ENCODE assay signal across 8 mouse cellular contexts in the genomic region with DNA sequence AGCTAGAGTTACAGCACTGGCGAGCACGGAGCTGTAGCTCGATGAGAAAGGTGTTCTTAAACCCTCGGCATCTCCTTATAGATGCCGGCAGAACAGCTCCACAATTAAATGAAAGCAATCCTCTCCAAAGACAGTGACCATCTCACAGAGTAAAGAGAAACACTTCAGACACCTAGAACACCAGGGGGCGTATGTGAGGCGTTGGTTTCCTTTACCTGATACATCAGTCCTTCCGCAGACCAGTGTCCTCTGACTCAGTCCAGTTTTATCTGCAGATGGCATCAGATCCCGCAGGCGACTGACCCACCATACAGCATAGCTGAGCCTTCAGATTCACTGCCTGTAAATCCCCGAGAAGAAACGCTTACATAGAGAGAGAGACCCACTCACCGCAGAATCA. TPM values are rescaled to one million over a fixed set of nuclear protein-coding genes. Genes with fewer than 3 reads are reported as not detected.
A peak's percentile ranks its signal among the peaks of the same experiment; 100 is the strongest.
DNase-seq lines count a peak whose midpoint lies in the region; ATAC-seq and TF ChIP-seq lines count a peak whose summit lies in the region.

No protein-coding gene starts in this region.

- H3K36me3 ChIP-seq in intestine, embryonic 14.5 days (ENCODE audit: control insufficient read depth, insufficient read depth, low read length), result no peaks in the 10 kb centered on the region
- H3K36me3 ChIP-seq in intestine, embryonic 16.5 days (ENCODE audit: control insufficient read depth, insufficient read depth, low read length), result no peaks in the 10 kb centered on the region
- no peaks in the 10 kb centered on the region for H3K36me3 ChIP-seq in forebrain, embryonic 15.5 days
- H3K36me3 ChIP-seq in liver, postnatal 0 days (replicated peaks; ENCODE audit: insufficient read depth, low read length), result no peaks in the 10 kb centered on the region

- no peak for TF ChIP-seq EP300 in liver, postnatal 0 days (IDR thresholded peaks at IDR 0.05; ENCODE audit: low read depth)

- no peak overlapping the region for H3K9ac ChIP-seq in intestine, embryonic 14.5 days (ENCODE audit: low read length)
- no peak overlapping the region for H3K9ac ChIP-seq in intestine, embryonic 16.5 days (ENCODE audit: low read depth, low read length)
- 0 out of 2 replicates have a peak overlapping the region, but pooled peaks have one; percentile 3 for H3K9ac ChIP-seq in forebrain, embryonic 15.5 days (replicated peaks)
- H3K9ac ChIP-seq in liver, postnatal 0 days (replicated peaks), result no peak overlapping the region

- no peaks in the 10 kb centered on the region for H3K27me3 ChIP-seq in intestine, embryonic 14.5 days (replicated peaks; ENCODE audit: control insufficient read depth, insufficient read depth, low read length)
- no peaks in the 10 kb centered on the region for H3K27me3 ChIP-seq in intestine, embryonic 16.5 days (replicated peaks; ENCODE audit: control insufficient read depth, insufficient read depth, low read length)
- H3K27me3 ChIP-seq in forebrain, embryonic 15.5 days, result no peaks in the 10 kb centered on the region
- H3K27me3 ChIP-seq in liver, postnatal 0 days (ENCODE audit: insufficient read depth, low read length), result peaks cover 18% of the 10 kb centered on the region; the same call in 1 of the 2 replicates

- ATAC-seq in intestine, embryonic 14.5 days (replicated peaks; ENCODE audit: low FRiP score, low TSS enrichment, low read depth), result no peak
- ATAC-seq in intestine, embryonic 16.5 days, result no peak
- no peak for ATAC-seq in forebrain, embryonic 15.5 days (replicated peaks)
- ATAC-seq in liver, postnatal 0 days, result peak; percentile 15; the same call in 1 of the 2 replicates
- ATAC-seq in neutrophil, adult 5-6 weeks (ENCODE audit: extremely low read depth, insufficient number of reproducible peaks, low FRiP score, poor library complexity, severe bottlenecking), result peak; percentile 60; the same call in 1 of the 2 replicates

- WGBS in intestine, embryonic 14.5 days, result 16% methylated on average over 13 of the region's 13 CpGs
- 18% methylated on average over 13 of the region's 13 CpGs for WGBS in intestine, embryonic 16.5 days
- 22% methylated on average over 13 of the region's 13 CpGs for WGBS in forebrain, embryonic 15.5 days
- WGBS in liver, postnatal 0 days (ENCODE audit: insufficient replicate concordance), result 12% methylated on average over 13 of the region's 13 CpGs

- H3K27ac ChIP-seq in intestine, embryonic 14.5 days (ENCODE audit: low read depth), result no peak overlapping the region
- H3K27ac ChIP-seq in intestine, embryonic 16.5 days (ENCODE audit: low read length), result no peak overlapping the region
- no peak overlapping the region for H3K27ac ChIP-seq in forebrain, embryonic 15.5 days (replicated peaks)
- no peak overlapping the region for H3K27ac ChIP-seq in liver, postnatal 0 days (ENCODE audit: low read depth)

- H3K4me1 ChIP-seq in intestine, embryonic 14.5 days (replicated peaks; ENCODE audit: control insufficient read depth, insufficient read depth, low read length), result no peaks in the 10 kb centered on the region; the same call in 1 of the 2 replicates
- H3K4me1 ChIP-seq in intestine, embryonic 16.5 days (ENCODE audit: control insufficient read depth, insufficient read depth, low read length), result no peaks in the 10 kb centered on the region
- peaks cover 21% of the 10 kb centered on the region for H3K4me1 ChIP-seq in forebrain, embryonic 15.5 days
- H3K4me1 ChIP-seq in liver, postnatal 0 days (ENCODE audit: insufficient read depth), result no peaks in the 10 kb centered on the region

- no peak overlapping the region for H3K4me2 ChIP-seq in intestine, embryonic 14.5 days (ENCODE audit: low read length)
- H3K4me2 ChIP-seq in intestine, embryonic 16.5 days (ENCODE audit: low read depth, low read length), result no peak overlapping the region
- no peak overlapping the region for H3K4me2 ChIP-seq in forebrain, embryonic 15.5 days (replicated peaks)
- no peak overlapping the region for H3K4me2 ChIP-seq in liver, postnatal 0 days (ENCODE audit: low read depth, low read length)

- no peak overlapping the region for H3K4me3 ChIP-seq in intestine, embryonic 14.5 days (ENCODE audit: low read depth, low read length)
- no peak overlapping the region for H3K4me3 ChIP-seq in intestine, embryonic 16.5 days (ENCODE audit: low read length)
- no peak overlapping the region for H3K4me3 ChIP-seq in forebrain, embryonic 15.5 days
- no peak overlapping the region for H3K4me3 ChIP-seq in liver, postnatal 0 days (ENCODE audit: low read depth, low read length)

- peak; percentile 91 for DNase-seq in intestine, embryonic 14.5 days (ENCODE audit: low spot score)
- peak; percentile 59 for DNase-seq in c-Kit-positive CD71-positive TER-119-negative erythroid progenitor cells, embryonic 14.5 days (ENCODE audit: low read depth)
- peak; percentile 73 to 90 for DNase-seq in kidney, postnatal 25 days
- peak; percentile 80 for DNase-seq in liver, postnatal 0 days
- DNase-seq in thymus, postnatal 10 days (ENCODE audit: low spot score in 2 of 2), result peak; percentile 25 to 82

- peak; percentile 84 for TF ChIP-seq CTCF in liver, postnatal 0 days (IDR thresholded peaks at IDR 0.05; ENCODE audit: low read depth)

- H3K9me3 ChIP-seq in intestine, embryonic 14.5 days (ENCODE audit: control insufficient read depth, low read length), result no peaks in the 10 kb centered on the region
- no peaks in the 10 kb centered on the region for H3K9me3 ChIP-seq in intestine, embryonic 16.5 days (ENCODE audit: control insufficient read depth, low read length)
- H3K9me3 ChIP-seq in forebrain, embryonic 15.5 days, result no peaks in the 10 kb centered on the region
- no peaks in the 10 kb centered on the region for H3K9me3 ChIP-seq in liver, postnatal 0 days (ENCODE audit: low read length)

RNA-seq across cellular contexts. Expression of a gene that starts 32.7 kb away (rescaled TPM):
- 0.01 TPM in 1 of 2 replicates, not detected in the other for polyA plus RNA-seq in intestine, embryonic 14.5 days (2014; fragmentation: Nextera tagmentation; extraction: Ambion mirVana)
- polyA plus RNA-seq in intestine, embryonic 16.5 days (2015; fragmentation: Nextera tagmentation; extraction: Ambion mirVana), result 0.02 and 0.07 TPM in 2 replicates
- 0.47 and 0.52 TPM in 2 replicates for polyA plus RNA-seq in forebrain, embryonic 15.5 days (2015; fragmentation: Nextera tagmentation; extraction: Ambion mirVana)
- not detected in 2 replicates for polyA plus RNA-seq in liver, postnatal 0 days (2015; fragmentation: Nextera tagmentation; extraction: Ambion mirVana)
- not detected in 2 replicates for total RNA-seq in neutrophil, adult 5-6 weeks (2017)

RNA-seq across cellular contexts. Expression of a gene that starts 54.0 kb away (rescaled TPM):
- 15.5 and 17.4 TPM in 2 replicates for polyA plus RNA-seq in intestine, embryonic 14.5 days (2014; fragmentation: Nextera tagmentation; extraction: Ambion mirVana)
- 17.3 and 17.8 TPM in 2 replicates for polyA plus RNA-seq in intestine, embryonic 16.5 days (2015; fragmentation: Nextera tagmentation; extraction: Ambion mirVana)
- polyA plus RNA-seq in forebrain, embryonic 15.5 days (2015; fragmentation: Nextera tagmentation; extraction: Ambion mirVana), result 32.0 and 32.4 TPM in 2 replicates
- polyA plus RNA-seq in liver, postnatal 0 days (2015; fragmentation: Nextera tagmentation; extraction: Ambion mirVana), result 4.1 and 5.6 TPM in 2 replicates
- 20.9 and 27.7 TPM in 2 replicates for total RNA-seq in neutrophil, adult 5-6 weeks (2017)

RNA-seq across cellular contexts. Expression of a gene that starts 54.2 kb away (rescaled TPM):
- 155 and 160 TPM in 2 replicates for polyA plus RNA-seq in intestine, embryonic 14.5 days (2014; fragmentation: Nextera tagmentation; extraction: Ambion mirVana)
- 141 and 149 TPM in 2 replicates for polyA plus RNA-seq in intestine, embryonic 16.5 days (2015; fragmentation: Nextera tagmentation; extraction: Ambion mirVana)
- polyA plus RNA-seq in forebrain, embryonic 15.5 days (2015; fragmentation: Nextera tagmentation; extraction: Ambion mirVana), result 166 and 170 TPM in 2 replicates
- 71.5 and 72.0 TPM in 2 replicates for polyA plus RNA-seq in liver, postnatal 0 days (2015; fragmentation: Nextera tagmentation; extraction: Ambion mirVana)
- 34.7 and 38.6 TPM in 2 replicates for total RNA-seq in neutrophil, adult 5-6 weeks (2017)

RNA-seq across cellular contexts. Expression of a gene that starts 56.5 kb away (rescaled TPM):
- 2.8 and 3.2 TPM in 2 replicates for polyA plus RNA-seq in intestine, embryonic 14.5 days (2014; fragmentation: Nextera tagmentation; extraction: Ambion mirVana)
- 1.7 and 2.4 TPM in 2 replicates for polyA plus RNA-seq in intestine, embryonic 16.5 days (2015; fragmentation: Nextera tagmentation; extraction: Ambion mirVana)
- polyA plus RNA-seq in forebrain, embryonic 15.5 days (2015; fragmentation: Nextera tagmentation; extraction: Ambion mirVana), result 5.1 and 6.2 TPM in 2 replicates
- polyA plus RNA-seq in liver, postnatal 0 days (2015; fragmentation: Nextera tagmentation; extraction: Ambion mirVana), result 0.20 TPM in 2 replicates
- total RNA-seq in neutrophil, adult 5-6 weeks (2017), result 0.47 and 0.86 TPM in 2 replicates

Comparison
In these comparisons a context has a peak if more than half of its experiments do, and no peak if none do; other contexts are left out.
1. ATAC-seq: peak in liver, postnatal 0 days (single experiment) and neutrophil, adult 5-6 weeks (single experiment); none in intestine, embryonic 14.5 days (single experiment), intestine, embryonic 16.5 days (single experiment) and forebrain, embryonic 15.5 days (single experiment).
2. Peak in every context shown above with its lines, with median percentiles within 50 percentile points of each other: DNase-seq.